In the genomic region with DNA sequence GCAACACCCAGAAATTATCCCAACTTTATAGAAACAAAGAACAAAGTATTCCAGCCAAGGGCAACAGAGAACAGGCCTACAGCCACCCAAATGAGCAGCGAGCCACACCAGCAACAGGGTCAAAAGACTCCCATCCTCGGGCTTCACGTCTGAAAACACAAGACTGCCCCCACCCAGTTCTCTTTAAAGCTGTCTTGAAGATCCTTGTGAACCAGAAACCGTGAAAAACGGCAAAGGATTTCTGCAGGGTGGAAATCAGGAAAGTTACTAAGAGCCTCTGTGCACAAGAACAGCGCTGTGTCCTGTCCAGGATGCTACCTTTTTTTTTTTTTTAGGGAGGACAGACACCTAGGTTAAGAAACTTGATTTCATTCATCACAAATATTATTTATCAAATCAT, we compare ENCODE assay signal across 7 mouse cellular contexts. TPM values are rescaled to one million over a fixed set of nuclear protein-coding genes. Genes with fewer than 3 reads are reported as not detected.
A peak's percentile ranks its signal among the peaks of the same experiment; 100 is the strongest.
DNase-seq lines count a peak whose midpoint lies in the region; ATAC-seq lines count a peak whose summit lies in the region.

No protein-coding gene starts in this region.

- DNase-seq in gastrocnemius, postnatal 4 days (ENCODE audit: low spot score in 2 of 2), result no peak
- no peak for DNase-seq in urinary bladder, postnatal 14 days (ENCODE audit: low spot score)

- H3K27ac ChIP-seq in forebrain, embryonic 12.5 days, result no peak overlapping the region
- no peak overlapping the region for H3K27ac ChIP-seq in limb, embryonic 13.5 days
- H3K27ac ChIP-seq in stomach, embryonic 15.5 days, result 0 out of 2 replicates have a peak overlapping the region, but pooled peaks have one; percentile 8

- WGBS in forebrain, embryonic 12.5 days, result 38% methylated on average over 6 of the region's 6 CpGs
- WGBS in limb, embryonic 13.5 days, result 45% methylated on average over 6 of the region's 6 CpGs
- WGBS in stomach, embryonic 15.5 days, result 35% methylated on average over 6 of the region's 6 CpGs

- H3K4me2 ChIP-seq in forebrain, embryonic 12.5 days, result peak overlapping the region; percentile 93
- H3K4me2 ChIP-seq in limb, embryonic 13.5 days (replicated peaks), result peak overlapping the region; percentile 95
- H3K4me2 ChIP-seq in stomach, embryonic 15.5 days, result peak overlapping the region; percentile 87

- no peaks in the 10 kb centered on the region for H3K27me3 ChIP-seq in megakaryocyte, embryonic 14.5 days (replicated peaks)
- H3K27me3 ChIP-seq in forebrain, embryonic 12.5 days, result no peaks in the 10 kb centered on the region
- H3K27me3 ChIP-seq in limb, embryonic 13.5 days, result no peaks in the 10 kb centered on the region
- no peaks in the 10 kb centered on the region for H3K27me3 ChIP-seq in stomach, embryonic 15.5 days (replicated peaks)

- peak overlapping the region; percentile 80; the same call in 1 of the 2 replicates for H3K9ac ChIP-seq in forebrain, embryonic 12.5 days
- H3K9ac ChIP-seq in limb, embryonic 13.5 days, result peak overlapping the region; percentile 89
- no peak overlapping the region for H3K9ac ChIP-seq in stomach, embryonic 15.5 days

- peaks cover 54% of the 10 kb centered on the region for H3K36me3 ChIP-seq in megakaryocyte, embryonic 14.5 days (replicated peaks; ENCODE audit: low read length)
- peaks cover 14% of the 10 kb centered on the region for H3K36me3 ChIP-seq in forebrain, embryonic 12.5 days (replicated peaks)
- H3K36me3 ChIP-seq in limb, embryonic 13.5 days, result peaks cover 15% of the 10 kb centered on the region
- H3K36me3 ChIP-seq in stomach, embryonic 15.5 days, result no peaks in the 10 kb centered on the region

- peaks cover 76% of the 10 kb centered on the region for H3K4me1 ChIP-seq in megakaryocyte, embryonic 14.5 days
- H3K4me1 ChIP-seq in forebrain, embryonic 12.5 days, result peaks cover 19% of the 10 kb centered on the region
- H3K4me1 ChIP-seq in limb, embryonic 13.5 days, result peaks cover 26% of the 10 kb centered on the region
- peaks cover 23% of the 10 kb centered on the region for H3K4me1 ChIP-seq in stomach, embryonic 15.5 days

- H3K9me3 ChIP-seq in megakaryocyte, embryonic 14.5 days, result no peaks in the 10 kb centered on the region
- H3K9me3 ChIP-seq in forebrain, embryonic 12.5 days, result no peaks in the 10 kb centered on the region
- H3K9me3 ChIP-seq in limb, embryonic 13.5 days, result no peaks in the 10 kb centered on the region
- no peaks in the 10 kb centered on the region for H3K9me3 ChIP-seq in stomach, embryonic 15.5 days

- H3K4me3 ChIP-seq in megakaryocyte, embryonic 14.5 days (replicated peaks), result peak overlapping the region; percentile 100
- peak overlapping the region; percentile 73 for H3K4me3 ChIP-seq in forebrain, embryonic 12.5 days (replicated peaks)
- H3K4me3 ChIP-seq in limb, embryonic 13.5 days, result peak overlapping the region; percentile 74
- H3K4me3 ChIP-seq in stomach, embryonic 15.5 days (replicated peaks), result peak overlapping the region; percentile 79

- no peak for ATAC-seq in megakaryocyte, adult 5-6 weeks (ENCODE audit: poor library complexity, severe bottlenecking)
- no peak for ATAC-seq in forebrain, embryonic 12.5 days (ENCODE audit: low FRiP score)
- ATAC-seq in limb, embryonic 13.5 days (ENCODE audit: low FRiP score, low read depth), result no peak
- ATAC-seq in stomach, embryonic 15.5 days (ENCODE audit: insufficient read depth, low FRiP score, low read depth), result no peak

RNA-seq across cellular contexts. Expression of gene Rab43, which starts 1.7 kb away (rescaled TPM):
- 27.5 and 77.6 TPM in 2 replicates for polyA plus RNA-seq in megakaryocyte, embryonic 14.5 days (2012; ENCODE audit: insufficient read depth, low replicate concordance)
- total RNA-seq in megakaryocyte, adult 5-6 weeks (2015), result 36.4 and 40.7 TPM in 2 replicates
- 12.7 and 13.3 TPM in 2 replicates for total RNA-seq in megakaryocyte, adult 5-6 weeks (2017)
- 7.7 and 9.2 TPM in 2 replicates for polyA plus RNA-seq in forebrain, embryonic 12.5 days (2016; fragmentation: Nextera tagmentation; extraction: Ambion mirVana)
- polyA plus RNA-seq in limb, embryonic 13.5 days (2015; fragmentation: Nextera tagmentation; extraction: Ambion mirVana), result 9.8 and 10.3 TPM in 2 replicates
- polyA plus RNA-seq in stomach, embryonic 15.5 days (2015; fragmentation: Nextera tagmentation; extraction: Ambion mirVana), result 11.9 and 12.4 TPM in 2 replicates
- total RNA-seq in gastrocnemius, postnatal 4 days (2021), result 10 to 100 TPM; 21.4 to 25.1 TPM

RNA-seq across cellular contexts. Expression of gene Gm45140, which starts 25.3 kb away (rescaled TPM):
- polyA plus RNA-seq in megakaryocyte, embryonic 14.5 days (2012; ENCODE audit: insufficient read depth, low replicate concordance), result 13.2 TPM in 1 of 2 replicates, not detected in the other
- total RNA-seq in megakaryocyte, adult 5-6 weeks (2015), result 2.5 and 6.0 TPM in 2 replicates
- total RNA-seq in megakaryocyte, adult 5-6 weeks (2017), result 25.6 and 28.7 TPM in 2 replicates
- 3.2 and 3.3 TPM in 2 replicates for polyA plus RNA-seq in forebrain, embryonic 12.5 days (2016; fragmentation: Nextera tagmentation; extraction: Ambion mirVana)
- polyA plus RNA-seq in limb, embryonic 13.5 days (2015; fragmentation: Nextera tagmentation; extraction: Ambion mirVana), result 3.7 and 6.8 TPM in 2 replicates
- polyA plus RNA-seq in stomach, embryonic 15.5 days (2015; fragmentation: Nextera tagmentation; extraction: Ambion mirVana), result 4.2 and 4.7 TPM in 2 replicates
- total RNA-seq in gastrocnemius, postnatal 4 days (2021), result 1 to 10 TPM; 4.1 to 4.2 TPM

RNA-seq across cellular contexts. Expression of gene Isy1, which starts 28.3 kb away (rescaled TPM):
- polyA plus RNA-seq in megakaryocyte, embryonic 14.5 days (2012; ENCODE audit: insufficient read depth, low replicate concordance), result 5.6 and 34.7 TPM in 2 replicates
- 10.2 and 16.7 TPM in 2 replicates for total RNA-seq in megakaryocyte, adult 5-6 weeks (2015)
- 94.0 and 120 TPM in 2 replicates for total RNA-seq in megakaryocyte, adult 5-6 weeks (2017)
- polyA plus RNA-seq in forebrain, embryonic 12.5 days (2016; fragmentation: Nextera tagmentation; extraction: Ambion mirVana), result 68.1 and 71.2 TPM in 2 replicates
- polyA plus RNA-seq in limb, embryonic 13.5 days (2015; fragmentation: Nextera tagmentation; extraction: Ambion mirVana), result 46.7 and 53.7 TPM in 2 replicates
- polyA plus RNA-seq in stomach, embryonic 15.5 days (2015; fragmentation: Nextera tagmentation; extraction: Ambion mirVana), result 39.0 and 53.4 TPM in 2 replicates
- 10 to 100 TPM; 25.1 to 28.0 TPM for total RNA-seq in gastrocnemius, postnatal 4 days (2021)

RNA-seq across cellular contexts. Expression of gene Gp9, which starts 32.4 kb away (rescaled TPM):
- 2,862 and 6,438 TPM in 2 replicates for polyA plus RNA-seq in megakaryocyte, embryonic 14.5 days (2012; ENCODE audit: insufficient read depth, low replicate concordance)
- total RNA-seq in megakaryocyte, adult 5-6 weeks (2015), result 0.16 and 1.2 TPM in 2 replicates
- total RNA-seq in megakaryocyte, adult 5-6 weeks (2017), result 0.59 TPM in 1 of 2 replicates, not detected in the other
- 0.88 and 1.00 TPM in 2 replicates for polyA plus RNA-seq in forebrain, embryonic 12.5 days (2016; fragmentation: Nextera tagmentation; extraction: Ambion mirVana)
- 0.94 and 1.6 TPM in 2 replicates for polyA plus RNA-seq in limb, embryonic 13.5 days (2015; fragmentation: Nextera tagmentation; extraction: Ambion mirVana)
- 1.7 and 2.4 TPM in 2 replicates for polyA plus RNA-seq in stomach, embryonic 15.5 days (2015; fragmentation: Nextera tagmentation; extraction: Ambion mirVana)
- total RNA-seq in gastrocnemius, postnatal 4 days (2021), result under 1 TPM in 1 of 2 experiments, not detected in 1; 0.32 TPM

RNA-seq across cellular contexts. Expression of gene Cnbp, which starts 40.6 kb away (rescaled TPM):
- polyA plus RNA-seq in megakaryocyte, embryonic 14.5 days (2012; ENCODE audit: insufficient read depth, low replicate concordance), result 44.0 and 59.4 TPM in 2 replicates
- 264 and 268 TPM in 2 replicates for total RNA-seq in megakaryocyte, adult 5-6 weeks (2015)
- total RNA-seq in megakaryocyte, adult 5-6 weeks (2017), result 389 and 399 TPM in 2 replicates
- polyA plus RNA-seq in forebrain, embryonic 12.5 days (2016; fragmentation: Nextera tagmentation; extraction: Ambion mirVana), result 1,030 and 1,055 TPM in 2 replicates
- 1,115 and 1,121 TPM in 2 replicates for polyA plus RNA-seq in limb, embryonic 13.5 days (2015; fragmentation: Nextera tagmentation; extraction: Ambion mirVana)
- polyA plus RNA-seq in stomach, embryonic 15.5 days (2015; fragmentation: Nextera tagmentation; extraction: Ambion mirVana), result 975 and 1,053 TPM in 2 replicates
- total RNA-seq in gastrocnemius, postnatal 4 days (2021), result 100 to 1,000 TPM; 469 to 478 TPM
